Mouse (Mus musculus): ENCODE data around the gene Aff1. TPM values are rescaled to one million over a fixed set of nuclear protein-coding genes. Genes with fewer than 3 reads are reported as not detected.

The Aff1 gene
- polyA plus RNA-seq, 1 experiment = 16.2 TPM

GRCm38 (mm10) chr5:103729225-103729624 is 37.1 kb downstream of the Aff1 start:
- no peak overlapping the region for H3K27ac ChIP-seq (ENCODE audit: insufficient read depth, low read length)
- no peak overlapping the region for H3K4me3 ChIP-seq (ENCODE audit: extremely low read depth, insufficient read depth, insufficient read length)
- DNase-seq (ENCODE audit: low read depth in 1 of 2, low spot score in 2 of 2) = no peak
- TF ChIP-seq POLR2A (IDR thresholded peaks at IDR 0.05; ENCODE audit: low read depth, low read length) (no peak), CTCF (IDR thresholded peaks at IDR 0.05; ENCODE audit: extremely low read depth, insufficient read depth, insufficient read length, insufficient replicate concordance) (no peak)
- peaks cover 15% of the 10 kb centered on the region; the same call in 1 of the 2 replicates for H3K4me1 ChIP-seq (ENCODE audit: control insufficient read depth, insufficient read depth, insufficient read length)
- no peaks in the 10 kb centered on the region for H3K36me3 ChIP-seq (ENCODE audit: control insufficient read depth, insufficient read depth, low read length)
- WGBS = 60% methylated on average over 1 of the region's 1 CpGs
- no peaks in the 10 kb centered on the region for H3K27me3 ChIP-seq (ENCODE audit: control insufficient read depth, insufficient read depth, low read length)

DNA sequence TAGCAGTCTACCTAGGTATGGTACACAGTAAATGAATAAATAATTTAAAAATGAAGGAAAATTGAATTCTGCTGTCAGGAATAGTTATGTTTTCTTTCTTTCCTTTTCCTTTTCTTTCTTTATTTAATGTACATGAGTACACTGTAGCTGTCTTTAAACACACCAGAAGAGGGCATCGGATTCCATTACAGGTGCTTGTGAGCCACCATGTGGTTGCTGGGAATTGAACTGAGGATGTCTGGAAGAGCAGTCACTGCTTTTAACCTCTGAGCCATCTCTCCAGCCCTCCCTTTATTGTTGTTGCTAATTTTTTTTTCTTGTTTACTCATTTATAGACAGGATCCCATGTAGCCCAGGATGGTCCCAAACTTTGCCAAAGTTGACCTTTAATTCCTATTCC is 38.0 kb downstream of the Aff1 start:
- Histone ChIP-seq H3K27me3 (ENCODE audit: control insufficient read depth, insufficient read depth, low read length) (no peaks in the 10 kb centered on the region), H3K4me1 (ENCODE audit: control insufficient read depth, insufficient read depth, insufficient read length) (peaks cover 12% of the 10 kb centered on the region; the same call in 1 of the 2 replicates), H3K36me3 (ENCODE audit: control insufficient read depth, insufficient read depth, low read length) (no peaks in the 10 kb centered on the region), H3K4me3 (ENCODE audit: extremely low read depth, insufficient read depth, insufficient read length) (no peak overlapping the region), H3K27ac (ENCODE audit: insufficient read depth, low read length) (no peak overlapping the region)
- TF ChIP-seq POLR2A (IDR thresholded peaks at IDR 0.05; ENCODE audit: low read depth, low read length) = no peak
- TF ChIP-seq CTCF (IDR thresholded peaks at IDR 0.05; ENCODE audit: extremely low read depth, insufficient read depth, insufficient read length, insufficient replicate concordance) = no peak
- WGBS = 82% methylated on average over 1 of the region's 1 CpGs
- no peak for DNase-seq (ENCODE audit: low read depth in 1 of 2, low spot score in 2 of 2)

- DNase-seq (ENCODE audit: low read depth in 1 of 2, low spot score in 2 of 2) = no peak
- TF ChIP-seq CTCF (IDR thresholded peaks at IDR 0.05; ENCODE audit: extremely low read depth, insufficient read depth, insufficient read length, insufficient replicate concordance) = no peak
- H3K27ac ChIP-seq (ENCODE audit: insufficient read depth, low read length) = no peak overlapping the region
- WGBS = 89% methylated on average over 3 of the region's 3 CpGs
- no peaks in the 10 kb centered on the region for H3K27me3 ChIP-seq (ENCODE audit: control insufficient read depth, insufficient read depth, low read length)
- H3K4me1 ChIP-seq (ENCODE audit: control insufficient read depth, insufficient read depth, insufficient read length) = peaks cover 10% of the 10 kb centered on the region; the same call in 1 of the 2 replicates
- no peaks in the 10 kb centered on the region for H3K36me3 ChIP-seq (ENCODE audit: control insufficient read depth, insufficient read depth, low read length)
- H3K4me3 ChIP-seq (ENCODE audit: extremely low read depth, insufficient read depth, insufficient read length) = no peak overlapping the region
Observed at GRCm38 (mm10) chr5:103730727-103731126, 38.6 kb downstream of the Aff1 start.

- Histone ChIP-seq H3K4me1 (ENCODE audit: control insufficient read depth, insufficient read depth, insufficient read length) (peaks cover 5% of the 10 kb centered on the region; the same call in 1 of the 2 replicates), H3K27ac (ENCODE audit: insufficient read depth, low read length) (peak overlapping the region; percentile 59), H3K27me3 (ENCODE audit: control insufficient read depth, insufficient read depth, low read length) (no peaks in the 10 kb centered on the region), H3K36me3 (ENCODE audit: control insufficient read depth, insufficient read depth, low read length) (no peaks in the 10 kb centered on the region), H3K4me3 (ENCODE audit: extremely low read depth, insufficient read depth, insufficient read length) (no peak overlapping the region)
- WGBS = 46% methylated on average over 4 of the region's 4 CpGs
- peak in 1 of 2 experiments; percentile 46 for DNase-seq (ENCODE audit: low read depth in 1 of 2, low spot score in 2 of 2)
- TF ChIP-seq CTCF (IDR thresholded peaks at IDR 0.05; ENCODE audit: extremely low read depth, insufficient read depth, insufficient read length, insufficient replicate concordance) (no peak), POLR2A (IDR thresholded peaks at IDR 0.05; ENCODE audit: low read depth, low read length) (no peak)
Observed at GRCm38 (mm10) chr5:103732581-103732980, 40.4 kb downstream of the Aff1 start.

DNA sequence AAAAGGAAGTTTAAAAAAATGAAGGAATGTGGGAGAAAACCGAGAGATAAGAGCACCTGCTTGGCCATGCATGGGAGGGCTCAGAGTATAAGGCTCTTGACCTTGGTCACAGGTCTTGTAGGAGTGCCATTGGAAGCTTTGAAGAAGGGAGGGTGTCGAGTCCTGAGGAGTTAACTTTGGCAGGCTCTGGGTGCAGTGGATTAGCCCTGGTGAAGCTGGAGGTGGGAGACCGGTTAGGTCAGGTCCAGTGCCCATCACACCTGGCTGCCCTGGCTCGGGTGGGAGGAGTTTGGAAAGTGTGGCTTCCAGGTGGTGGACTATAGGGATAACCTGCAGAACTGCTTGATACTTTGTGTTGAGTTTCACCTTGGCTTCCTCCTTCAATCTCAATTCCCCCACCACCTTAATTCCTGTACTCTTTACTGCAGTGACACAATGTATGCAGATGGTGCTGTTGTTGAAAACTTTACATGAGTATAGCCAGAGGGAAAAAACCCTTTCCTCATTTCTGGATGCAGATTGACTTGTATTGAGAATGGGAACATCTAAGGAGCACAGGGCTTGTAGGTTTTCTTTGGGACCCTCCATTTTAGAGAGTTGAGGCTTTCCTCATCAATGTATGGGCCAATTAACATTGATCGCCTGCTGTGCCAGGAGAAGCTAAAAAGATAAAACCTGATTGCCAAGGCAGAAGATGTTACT is 43.4 kb downstream of the Aff1 start:
- 78% methylated on average over 5 of the region's 5 CpGs for WGBS
- Histone ChIP-seq H3K27ac (ENCODE audit: insufficient read depth, low read length) (no peak overlapping the region), H3K4me1 (ENCODE audit: control insufficient read depth, insufficient read depth, insufficient read length) (peaks cover 5% of the 10 kb centered on the region; the same call in 1 of the 2 replicates), H3K36me3 (ENCODE audit: control insufficient read depth, insufficient read depth, low read length) (no peaks in the 10 kb centered on the region), H3K4me3 (ENCODE audit: extremely low read depth, insufficient read depth, insufficient read length) (no peak overlapping the region), H3K27me3 (ENCODE audit: control insufficient read depth, insufficient read depth, low read length) (no peaks in the 10 kb centered on the region)
- no peak for DNase-seq (ENCODE audit: low read depth in 1 of 2, low spot score in 2 of 2)
- TF ChIP-seq POLR2A (IDR thresholded peaks at IDR 0.05; ENCODE audit: low read depth, low read length) (no peak), CTCF (IDR thresholded peaks at IDR 0.05; ENCODE audit: extremely low read depth, insufficient read depth, insufficient read length, insufficient replicate concordance) (no peak)

DNA sequence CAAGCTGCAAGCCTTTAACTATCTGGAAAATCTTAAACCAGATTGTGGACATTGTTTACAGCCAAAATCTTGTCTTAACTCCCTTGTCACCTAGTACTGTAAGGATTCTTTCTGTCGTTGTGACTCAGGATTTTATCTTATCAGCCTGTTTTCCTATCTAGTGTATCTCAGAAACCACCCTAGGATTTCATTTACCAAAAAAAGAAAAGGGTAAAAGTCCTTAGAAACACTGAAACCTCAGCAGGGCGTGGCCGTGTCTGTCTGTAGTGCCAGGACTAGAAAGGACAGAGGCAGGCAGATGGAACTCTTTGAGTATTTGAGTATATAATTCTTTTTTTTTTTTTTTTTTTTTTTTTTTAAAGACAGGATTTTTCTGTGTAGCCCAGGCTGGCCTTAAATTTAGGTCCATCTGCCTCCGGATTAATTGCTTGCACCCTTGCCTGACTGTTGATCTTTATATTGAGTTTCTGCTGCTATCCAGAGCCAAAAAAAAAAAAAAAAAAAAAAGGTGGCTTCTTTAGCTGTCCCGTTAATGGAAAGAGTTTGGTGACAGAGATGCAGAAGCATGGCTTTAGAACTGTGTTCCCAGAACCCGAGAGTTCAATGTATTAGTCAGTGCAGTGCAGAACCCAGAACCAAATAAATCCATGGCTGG is 44.5 kb downstream of the Aff1 start:
- Histone ChIP-seq H3K27me3 (ENCODE audit: control insufficient read depth, insufficient read depth, low read length) (no peaks in the 10 kb centered on the region), H3K4me1 (ENCODE audit: control insufficient read depth, insufficient read depth, insufficient read length) (peaks cover 5% of the 10 kb centered on the region; the same call in 1 of the 2 replicates), H3K36me3 (ENCODE audit: control insufficient read depth, insufficient read depth, low read length) (no peaks in the 10 kb centered on the region), H3K27ac (ENCODE audit: insufficient read depth, low read length) (no peak overlapping the region), H3K4me3 (ENCODE audit: extremely low read depth, insufficient read depth, insufficient read length) (no peak overlapping the region)
- DNase-seq (ENCODE audit: low read depth in 1 of 2, low spot score in 2 of 2) = no peak
- 74% methylated on average over 6 of the region's 6 CpGs for WGBS
- TF ChIP-seq POLR2A (IDR thresholded peaks at IDR 0.05; ENCODE audit: low read depth, low read length) (no peak), CTCF (IDR thresholded peaks at IDR 0.05; ENCODE audit: extremely low read depth, insufficient read depth, insufficient read length, insufficient replicate concordance) (no peak)

Data from spleen, adult 2 months (tissue).